Mouse (Mus musculus): Measurements from ENCODE around the gene Nfasc. TPM values are rescaled to one million over a fixed set of nuclear protein-coding genes. Genes with fewer than 3 reads are reported as not detected.
A peak's percentile ranks its signal among the peaks of the same experiment; 100 is the strongest.

Gene Nfasc
- polyA plus RNA-seq, 1 experiment from 2014 or later: 25.5 TPM

- Histone ChIP-seq H3K27me3 (ENCODE audit: control insufficient read depth, insufficient read depth, low read length) (no peaks in the 10 kb centered on the region), H3K4me2 (ENCODE audit: low read depth) (no peak overlapping the region), H3K36me3 (ENCODE audit: control insufficient read depth, insufficient read depth, low read length) (peaks cover 2% of the 10 kb centered on the region; the same call in 1 of the 2 replicates), H3K27ac (ENCODE audit: low read depth, low read length) (no peak overlapping the region), H3K4me3 (ENCODE audit: low read depth, low read length) (no peak overlapping the region), H3K9ac (ENCODE audit: low read length) (no peak overlapping the region), H3K4me1 (ENCODE audit: control insufficient read depth, insufficient read depth, low read length) (no peaks in the 10 kb centered on the region), H3K9me3 (ENCODE audit: control insufficient read depth, low read length) (no peaks in the 10 kb centered on the region)
- ATAC-seq (ENCODE audit: insufficient read depth, low FRiP score, low TSS enrichment) (0 out of 2 replicates have a peak, but pooled peaks have one; percentile 20), DNase-seq (ENCODE audit: low spot score) (peak; percentile 33)
- 56% methylated on average over 7 of the region's 7 CpGs for WGBS
Measured at GRCm38 (mm10) chr1:132626125-132626756, 115.4 kb downstream of the Nfasc start.

- Histone ChIP-seq H3K36me3 (ENCODE audit: control insufficient read depth, insufficient read depth, low read length) (no peaks in the 10 kb centered on the region; the same call in 1 of the 2 replicates), H3K4me1 (ENCODE audit: control insufficient read depth, insufficient read depth, low read length) (no peaks in the 10 kb centered on the region), H3K4me2 (ENCODE audit: low read depth) (no peak overlapping the region), H3K9ac (ENCODE audit: low read length) (no peak overlapping the region), H3K27me3 (ENCODE audit: control insufficient read depth, insufficient read depth, low read length) (no peaks in the 10 kb centered on the region), H3K9me3 (ENCODE audit: control insufficient read depth, low read length) (no peaks in the 10 kb centered on the region), H3K4me3 (ENCODE audit: low read depth, low read length) (no peak overlapping the region), H3K27ac (ENCODE audit: low read depth, low read length) (no peak overlapping the region; the same call in 1 of the 2 replicates)
- DNase-seq (ENCODE audit: low spot score) (no peak), ATAC-seq (ENCODE audit: insufficient read depth, low FRiP score, low TSS enrichment) (no peak)
- 70% methylated on average over 6 of the region's 6 CpGs for WGBS
Measured at GRCm38 (mm10) chr1:132625034-132625433, 116.6 kb downstream of the Nfasc start.

DNA sequence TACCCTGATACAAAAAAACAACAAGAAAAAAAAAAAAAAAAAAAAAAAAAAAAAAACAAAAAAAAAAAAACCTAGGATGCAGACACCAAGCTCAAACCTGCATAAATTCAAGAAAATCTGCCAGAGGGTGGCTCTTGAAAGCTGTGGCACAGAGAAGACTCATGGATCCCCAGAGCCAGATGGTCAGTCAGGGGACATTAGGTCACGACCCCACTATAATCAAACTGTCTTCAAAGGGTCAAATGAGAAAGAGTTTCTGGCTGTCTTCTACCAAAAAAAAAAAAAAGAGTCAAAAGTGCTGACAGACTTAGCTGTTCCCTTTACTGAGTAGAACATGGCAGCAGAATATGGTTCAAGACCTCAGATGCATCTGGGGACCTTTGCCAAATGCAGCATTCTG lies 117.1 kb downstream of the Nfasc start:
- no peaks in the 10 kb centered on the region for H3K4me1 ChIP-seq (ENCODE audit: control insufficient read depth, insufficient read depth, low read length)
- no peak for ATAC-seq (ENCODE audit: insufficient read depth, low FRiP score, low TSS enrichment)

DNA sequence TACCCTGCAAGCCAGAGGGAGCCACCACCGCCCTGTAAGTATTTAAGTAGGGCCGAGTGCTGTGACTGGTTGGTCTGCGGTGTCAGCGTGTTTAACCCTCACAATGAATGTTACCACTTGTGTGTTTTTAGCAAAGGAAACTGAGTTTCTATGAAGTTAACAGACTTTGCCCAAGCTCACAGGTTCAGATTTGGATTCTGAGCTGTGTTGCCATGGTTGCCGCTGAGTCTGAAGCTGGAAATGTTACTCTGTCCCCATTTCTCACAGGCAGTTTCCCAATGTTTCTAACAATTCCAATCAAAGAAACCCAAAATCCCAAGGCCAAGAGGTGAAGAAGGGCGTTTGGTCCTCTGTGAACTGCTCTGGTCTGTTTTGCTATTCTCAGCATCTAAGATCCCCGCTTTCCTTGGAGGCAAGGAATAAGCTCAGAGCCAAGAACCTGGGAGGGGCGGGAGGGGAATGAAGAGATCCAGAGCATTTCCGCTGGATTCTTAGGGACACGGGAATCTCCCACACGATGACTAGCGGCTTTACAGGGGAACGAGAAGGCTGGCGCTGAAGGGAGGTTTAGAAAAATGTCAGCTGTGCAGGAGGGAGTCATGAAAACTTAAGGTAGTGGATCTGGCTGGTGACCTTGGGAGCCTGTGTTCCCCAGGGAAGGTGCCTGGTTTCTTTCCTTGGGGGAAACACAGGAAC lies 117.8 kb downstream of the Nfasc start:
- H3K9ac ChIP-seq (ENCODE audit: low read length): no peak overlapping the region
- no peaks in the 10 kb centered on the region for H3K36me3 ChIP-seq (ENCODE audit: control insufficient read depth, insufficient read depth, low read length)
- no peak overlapping the region for H3K27ac ChIP-seq (ENCODE audit: low read depth, low read length)
- no peaks in the 10 kb centered on the region for H3K27me3 ChIP-seq (ENCODE audit: control insufficient read depth, insufficient read depth, low read length)
- no peak overlapping the region for H3K4me2 ChIP-seq (ENCODE audit: low read depth)
- no peak for DNase-seq (ENCODE audit: low spot score)
- 55% methylated on average over 14 of the region's 14 CpGs for WGBS
- H3K4me1 ChIP-seq (ENCODE audit: control insufficient read depth, insufficient read depth, low read length): no peaks in the 10 kb centered on the region
- no peaks in the 10 kb centered on the region for H3K9me3 ChIP-seq (ENCODE audit: control insufficient read depth, low read length)
- ATAC-seq (ENCODE audit: insufficient read depth, low FRiP score, low TSS enrichment): no peak
- no peak overlapping the region for H3K4me3 ChIP-seq (ENCODE audit: low read depth, low read length)

More for the DNA sequence above, 117.1 kb downstream of the Nfasc start:
- no peak overlapping the region for H3K4me3 ChIP-seq (ENCODE audit: low read depth, low read length)
- no peaks in the 10 kb centered on the region for H3K36me3 ChIP-seq (ENCODE audit: control insufficient read depth, insufficient read depth, low read length)
- no peak overlapping the region for H3K27ac ChIP-seq (ENCODE audit: low read depth, low read length)
- H3K27me3 ChIP-seq (ENCODE audit: control insufficient read depth, insufficient read depth, low read length): no peaks in the 10 kb centered on the region
- DNase-seq (ENCODE audit: low spot score): no peak
- no peak overlapping the region for H3K9ac ChIP-seq (ENCODE audit: low read length)
- H3K4me2 ChIP-seq (ENCODE audit: low read depth): no peak overlapping the region
- no peaks in the 10 kb centered on the region for H3K9me3 ChIP-seq (ENCODE audit: control insufficient read depth, low read length)
- WGBS: 26% methylated on average over 1 of the region's 1 CpGs

DNA sequence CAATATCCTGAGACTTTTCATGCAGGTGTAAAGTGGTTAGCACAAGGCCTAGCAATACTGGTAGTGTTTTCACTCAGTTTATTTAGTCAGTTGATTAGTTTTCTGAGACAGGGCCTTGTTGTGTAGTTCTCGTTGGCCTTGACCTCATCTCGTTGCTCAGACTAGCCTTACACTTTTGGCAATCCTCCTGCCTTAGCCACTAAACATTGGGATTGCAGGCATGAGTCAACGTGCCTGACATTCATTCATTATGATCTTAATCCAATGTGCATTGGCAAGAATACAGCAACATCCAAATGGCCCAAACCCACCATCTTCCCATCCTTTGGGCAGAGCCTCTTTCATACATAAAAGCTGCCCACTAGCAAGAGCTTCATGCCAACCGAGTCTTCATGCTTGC lies 129.5 kb downstream of the Nfasc start:
- no peak for DNase-seq (ENCODE audit: low spot score)
- no peaks in the 10 kb centered on the region for H3K9me3 ChIP-seq (ENCODE audit: control insufficient read depth, low read length)
- 82% methylated on average over 4 of the region's 4 CpGs for WGBS
- no peak overlapping the region for H3K4me2 ChIP-seq (ENCODE audit: low read depth)
- no peaks in the 10 kb centered on the region; the same call in 1 of the 2 replicates for H3K36me3 ChIP-seq (ENCODE audit: control insufficient read depth, insufficient read depth, low read length)
- H3K4me1 ChIP-seq (ENCODE audit: control insufficient read depth, insufficient read depth, low read length): no peaks in the 10 kb centered on the region
- H3K27me3 ChIP-seq (ENCODE audit: control insufficient read depth, insufficient read depth, low read length): no peaks in the 10 kb centered on the region
- no peak overlapping the region for H3K27ac ChIP-seq (ENCODE audit: low read depth, low read length)
- no peak for ATAC-seq (ENCODE audit: insufficient read depth, low FRiP score, low TSS enrichment)
- no peak overlapping the region for H3K9ac ChIP-seq (ENCODE audit: low read length)
- no peak overlapping the region for H3K4me3 ChIP-seq (ENCODE audit: low read depth, low read length)

DNA sequence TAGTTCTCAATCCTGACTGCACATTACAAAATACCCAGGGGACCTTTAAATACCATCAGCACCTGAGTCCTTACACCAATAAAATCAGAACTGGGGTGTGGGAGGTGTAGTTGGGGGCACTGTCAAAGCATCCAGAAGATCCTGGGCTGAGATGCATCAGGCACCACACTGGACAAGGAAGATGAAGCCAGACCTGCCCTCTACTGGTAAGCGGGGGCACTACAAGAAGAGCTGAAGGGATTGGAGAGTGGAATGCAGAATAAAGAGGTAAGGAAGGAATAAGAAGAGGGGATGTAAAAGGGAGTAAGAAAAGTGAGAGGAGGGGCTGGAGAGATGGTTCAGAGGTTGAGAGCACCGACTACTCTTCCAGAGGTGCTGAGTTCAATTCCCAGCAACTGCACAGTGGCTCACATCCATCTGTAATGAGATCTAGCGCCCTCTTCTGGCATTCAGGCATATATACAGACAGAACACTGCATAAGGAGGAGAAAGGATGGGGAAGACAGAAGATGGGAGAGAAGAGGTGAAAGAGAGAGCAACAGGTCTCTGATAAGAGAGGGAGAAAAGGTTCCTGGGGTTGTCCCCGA lies 132.5 kb downstream of the Nfasc start:
- Histone ChIP-seq H3K4me2 (ENCODE audit: low read depth) (no peak overlapping the region), H3K36me3 (ENCODE audit: control insufficient read depth, insufficient read depth, low read length) (no peaks in the 10 kb centered on the region; the same call in 1 of the 2 replicates), H3K4me3 (ENCODE audit: low read depth, low read length) (no peak overlapping the region), H3K27me3 (ENCODE audit: control insufficient read depth, insufficient read depth, low read length) (no peaks in the 10 kb centered on the region), H3K9ac (ENCODE audit: low read length) (no peak overlapping the region), H3K4me1 (ENCODE audit: control insufficient read depth, insufficient read depth, low read length) (no peaks in the 10 kb centered on the region), H3K9me3 (ENCODE audit: control insufficient read depth, low read length) (no peaks in the 10 kb centered on the region), H3K27ac (ENCODE audit: low read depth, low read length) (no peak overlapping the region)
- DNase-seq (ENCODE audit: low spot score) (peak; percentile 66), ATAC-seq (ENCODE audit: insufficient read depth, low FRiP score, low TSS enrichment) (no peak)
- 41% methylated on average over 4 of the region's 4 CpGs for WGBS

- Histone ChIP-seq H3K4me2 (ENCODE audit: low read depth) (no peak overlapping the region), H3K4me1 (ENCODE audit: control insufficient read depth, insufficient read depth, low read length) (no peaks in the 10 kb centered on the region), H3K4me3 (ENCODE audit: low read depth, low read length) (no peak overlapping the region), H3K27me3 (ENCODE audit: control insufficient read depth, insufficient read depth, low read length) (no peaks in the 10 kb centered on the region), H3K9me3 (ENCODE audit: control insufficient read depth, low read length) (no peaks in the 10 kb centered on the region), H3K9ac (ENCODE audit: low read length) (no peak overlapping the region), H3K36me3 (ENCODE audit: control insufficient read depth, insufficient read depth, low read length) (no peaks in the 10 kb centered on the region), H3K27ac (ENCODE audit: low read depth, low read length) (no peak overlapping the region)
- ATAC-seq (ENCODE audit: insufficient read depth, low FRiP score, low TSS enrichment): no peak
- DNase-seq (ENCODE audit: low spot score): no peak
- 48% methylated on average over 8 of the region's 8 CpGs for WGBS
Measured at GRCm38 (mm10) chr1:132602161-132602560, 139.4 kb downstream of the Nfasc start.

DNA sequence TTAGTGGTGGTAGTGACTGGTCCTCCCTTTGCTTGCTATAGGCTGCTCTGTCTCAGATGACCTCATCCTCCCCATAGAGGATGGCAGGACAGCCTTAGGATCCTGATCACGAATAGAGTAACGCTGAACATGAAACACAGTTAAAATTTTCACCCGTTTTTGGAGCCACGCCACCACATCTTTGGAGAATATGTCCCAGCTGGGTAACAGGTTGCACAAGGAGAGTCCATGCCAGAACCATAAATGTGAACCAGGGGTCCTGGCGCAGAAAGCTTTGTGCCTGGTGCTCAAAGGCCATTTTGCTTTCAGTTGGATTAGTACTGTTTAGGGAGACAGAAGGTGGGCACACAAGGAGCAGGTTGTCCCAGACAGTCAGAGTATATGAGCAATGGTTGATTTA lies 143.6 kb downstream of the Nfasc start:
- no peak overlapping the region for H3K27ac ChIP-seq (ENCODE audit: low read depth, low read length)
- H3K36me3 ChIP-seq (ENCODE audit: control insufficient read depth, insufficient read depth, low read length): no peaks in the 10 kb centered on the region
- H3K4me3 ChIP-seq (ENCODE audit: low read depth, low read length): no peak overlapping the region
- no peak overlapping the region for H3K4me2 ChIP-seq (ENCODE audit: low read depth)
- no peak overlapping the region for H3K9ac ChIP-seq (ENCODE audit: low read length)
- no peak for ATAC-seq (ENCODE audit: insufficient read depth, low FRiP score, low TSS enrichment)
- H3K9me3 ChIP-seq (ENCODE audit: control insufficient read depth, low read length): no peaks in the 10 kb centered on the region
- no peak for DNase-seq (ENCODE audit: low spot score)
- H3K4me1 ChIP-seq (ENCODE audit: control insufficient read depth, insufficient read depth, low read length): no peaks in the 10 kb centered on the region
- H3K27me3 ChIP-seq (ENCODE audit: control insufficient read depth, insufficient read depth, low read length): no peaks in the 10 kb centered on the region
- 89% methylated on average over 5 of the region's 5 CpGs for WGBS
